Mouse (Mus musculus) left cerebral cortex, adult 9 months (tissue): Measurements from ENCODE around the gene Zc3h18.

Experiments
- DNase-seq, 2 experiments: peaks; one replicate each; pipeline ENCODE4 v3.0.0; 2022; ENCODE audit warnings: low spot score in 2 of 2

The Zc3h18 gene

GRCm38 (mm10) chr8:122347811-122348552 is 28.4 kb upstream of the Zc3h18 start:
- peak in 1 of 2 experiments; percentile 79 for DNase-seq

- DNase-seq: no peak
Observed at GRCm38 (mm10) chr8:122349357-122350297, 26.8 kb upstream of the Zc3h18 start.

- no peak for DNase-seq
Observed at GRCm38 (mm10) chr8:122350309-122351089, 25.9 kb upstream of the Zc3h18 start.

GRCm38 (mm10) chr8:122354157-122354556 is 22.3 kb upstream of the Zc3h18 start:
- DNase-seq: no peak

GRCm38 (mm10) chr8:122355642-122356606 is 20.5 kb upstream of the Zc3h18 start:
- peak; percentile 70 to 80 for DNase-seq

GRCm38 (mm10) chr8:122357202-122357601 is 19.2 kb upstream of the Zc3h18 start:
- no peak for DNase-seq

GRCm38 (mm10) chr8:122357641-122358040 is 18.8 kb upstream of the Zc3h18 start:
- DNase-seq: no peak

- no peak for DNase-seq
Observed at GRCm38 (mm10) chr8:122359111-122359775, 17.2 kb upstream of the Zc3h18 start.

GRCm38 (mm10) chr8:122360696-122361416 is 15.6 kb upstream of the Zc3h18 start, which contains the start of gene Trhr2:
TSS of gene Trhr2 (minus strand) at chr8:122360746.
- DNase-seq: no peak

- no peak for DNase-seq
Observed at GRCm38 (mm10) chr8:122362271-122362670, 14.1 kb upstream of the Zc3h18 start.

GRCm38 (mm10) chr8:122362967-122363366 is 13.4 kb upstream of the Zc3h18 start:
- DNase-seq: no peak

GRCm38 (mm10) chr8:122368494-122368893 is 7.9 kb upstream of the Zc3h18 start:
- DNase-seq: no peak

- peak in 1 of 2 experiments; percentile 70 for DNase-seq
Observed at GRCm38 (mm10) chr8:122369665-122370064, 6.7 kb upstream of the Zc3h18 start.

- no peak for DNase-seq
Observed at GRCm38 (mm10) chr8:122371706-122372105, 4.7 kb upstream of the Zc3h18 start.

GRCm38 (mm10) chr8:122375320-122375719 is 1.1 kb upstream of the Zc3h18 start:
- no peak for DNase-seq

- no peak for DNase-seq
Observed at GRCm38 (mm10) chr8:122375751-122376364, 551 bp upstream of the Zc3h18 start.

GRCm38 (mm10) chr8:122383039-122383438 is 6.6 kb downstream of the Zc3h18 start:
- DNase-seq: no peak

- DNase-seq: no peak
Observed at GRCm38 (mm10) chr8:122389357-122389756, 12.9 kb downstream of the Zc3h18 start.

- DNase-seq: no peak
Observed at GRCm38 (mm10) chr8:122390758-122391157, 14.3 kb downstream of the Zc3h18 start.
